Mouse (Mus musculus): ENCODE measurements around the gene A630073D07Rik.
"Not testable (repeated sequence)": the region's sequence is repeated elsewhere in the genome, so short reads cannot be mapped to it uniquely, and the experiment has no call there.

A630073D07Rik gene

GRCm38 (mm10) chr6:132651426-132651825, at the start of gene A630073D07Rik:
Gene A630073D07Rik (minus strand): TSS chr6:132651526.
- DNase-seq (ENCODE audit: low read depth) = no peak

DNA sequence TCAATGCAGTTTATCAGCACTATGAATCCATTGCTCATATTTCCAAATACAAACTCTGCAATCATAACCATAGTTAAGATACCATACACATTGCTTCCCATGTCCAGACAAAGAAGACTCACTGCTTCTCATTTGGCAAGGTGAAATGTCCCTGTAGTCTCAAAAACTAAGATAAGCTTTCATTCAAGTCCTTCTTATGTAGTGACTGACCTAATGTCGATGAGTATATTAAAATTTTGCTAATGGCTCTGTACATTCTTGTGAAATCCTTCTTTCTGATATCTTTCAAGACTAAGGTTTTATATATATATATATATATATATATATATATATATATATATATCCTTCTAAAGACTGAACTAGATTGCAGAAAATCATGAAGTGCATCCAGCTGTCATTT, 49.6 kb upstream of the A630073D07Rik start, which contains the start of gene Tas2r121:
Gene Tas2r121, minus strand, starts transcription at position 101 of the 400 bp plus-strand sequence.
- no peak for DNase-seq (ENCODE audit: low read depth)

DNA sequence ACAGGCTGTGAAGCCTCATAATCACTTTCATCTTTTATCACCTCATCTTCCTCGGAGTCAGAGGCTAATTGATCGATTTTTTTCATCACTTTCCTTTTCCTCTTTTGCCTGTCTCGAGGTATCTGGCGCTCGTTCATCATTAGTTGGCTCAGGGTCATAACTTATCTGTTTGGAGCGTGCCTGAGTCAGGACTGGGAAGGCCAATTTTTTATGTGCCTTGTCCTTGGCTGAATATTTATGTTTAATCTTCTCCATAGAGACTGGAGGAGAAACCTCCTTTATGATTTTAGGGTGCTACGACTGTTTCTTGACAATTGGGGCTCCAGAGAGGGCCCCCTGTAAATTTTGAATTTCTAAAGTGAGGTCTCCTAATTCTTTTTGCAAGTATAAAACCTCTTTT, 40.3 kb upstream of the A630073D07Rik start:
- not testable (repeated sequence) for DNase-seq (ENCODE audit: low read depth)

DNA sequence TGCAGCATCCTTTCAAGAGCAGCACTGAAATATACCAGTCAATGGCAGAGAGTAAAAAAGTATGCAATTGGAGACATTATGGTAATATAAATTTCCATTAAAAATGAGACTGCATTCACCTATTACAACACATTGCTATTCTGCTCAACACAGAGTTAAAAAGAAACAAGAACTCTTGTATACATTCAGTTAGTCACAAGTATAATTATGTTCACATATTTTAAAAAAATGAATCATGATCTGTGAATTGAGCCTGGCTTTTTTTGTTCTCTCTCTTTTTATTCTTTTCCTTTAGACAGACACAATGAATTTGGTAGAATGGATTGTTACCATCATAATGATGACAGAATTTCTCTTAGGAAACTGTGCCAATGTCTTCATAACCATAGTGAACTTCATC, 5.3 kb upstream of the A630073D07Rik start, which contains the start of gene Tas2r120:
Gene Tas2r120, plus strand, starts transcription at position 301 of the 400 bp plus-strand sequence.
- no peak for DNase-seq (ENCODE audit: low read depth)

DNA sequence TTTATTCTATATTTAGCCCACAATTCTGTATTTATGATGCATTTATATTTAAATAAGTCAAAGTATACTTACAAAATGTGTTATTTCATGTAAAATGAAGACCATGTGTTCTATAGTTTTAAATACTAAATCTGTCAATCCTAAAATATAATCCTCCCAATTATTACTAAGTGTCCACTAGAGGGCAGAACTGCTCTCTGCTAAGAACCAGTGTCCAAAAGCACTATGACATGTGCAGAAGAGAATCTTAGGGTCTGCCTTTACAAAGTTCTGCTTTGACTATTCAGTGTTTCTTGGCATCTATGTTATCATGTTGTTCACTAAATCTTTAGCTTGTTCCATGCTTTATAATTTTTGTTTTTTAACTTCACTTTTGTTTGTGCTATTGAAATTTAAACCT, 1.9 kb downstream of the A630073D07Rik start:
- peak; percentile 1 for DNase-seq (ENCODE audit: low read depth)

DNA sequence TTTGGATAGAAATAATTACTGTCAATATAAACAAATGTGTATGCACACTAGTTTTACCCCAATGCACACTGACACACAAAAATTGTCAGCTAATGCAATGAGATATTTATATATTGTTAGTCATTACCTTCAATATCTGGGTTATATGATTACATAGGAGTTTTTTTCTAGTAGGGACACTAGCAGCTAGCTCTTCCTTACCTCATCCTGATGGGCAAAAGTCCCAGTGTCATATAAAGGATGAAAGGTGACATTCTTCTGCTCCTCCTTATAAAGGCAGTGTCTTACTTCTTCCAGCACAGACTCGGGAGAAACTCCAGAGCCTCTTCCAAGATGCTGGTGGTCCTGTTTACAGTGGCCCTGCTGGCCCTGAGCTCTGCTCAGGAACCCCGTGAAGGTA, 55.7 kb downstream of the A630073D07Rik start, which contains the start of gene Prp2:
Gene Prp2, plus strand, starts transcription at position 301 of the 400 bp plus-strand sequence.
- not testable (repeated sequence) for DNase-seq (ENCODE audit: low read depth)
